Mouse (Mus musculus): ENCODE measurements at regions not wholly inside any gene's neighbourhood (a gene's known extent, or its start where the extent isn't known, plus 50 kb on each side); places are given as distances from the start of the nearest gene placed in this dataset.

- peak; percentile 19 to 34 for DNase-seq
These were observed 81.8 kb upstream of the Inhba start for GRCm38 (mm10) chr13:15929890-15930289.

DNA sequence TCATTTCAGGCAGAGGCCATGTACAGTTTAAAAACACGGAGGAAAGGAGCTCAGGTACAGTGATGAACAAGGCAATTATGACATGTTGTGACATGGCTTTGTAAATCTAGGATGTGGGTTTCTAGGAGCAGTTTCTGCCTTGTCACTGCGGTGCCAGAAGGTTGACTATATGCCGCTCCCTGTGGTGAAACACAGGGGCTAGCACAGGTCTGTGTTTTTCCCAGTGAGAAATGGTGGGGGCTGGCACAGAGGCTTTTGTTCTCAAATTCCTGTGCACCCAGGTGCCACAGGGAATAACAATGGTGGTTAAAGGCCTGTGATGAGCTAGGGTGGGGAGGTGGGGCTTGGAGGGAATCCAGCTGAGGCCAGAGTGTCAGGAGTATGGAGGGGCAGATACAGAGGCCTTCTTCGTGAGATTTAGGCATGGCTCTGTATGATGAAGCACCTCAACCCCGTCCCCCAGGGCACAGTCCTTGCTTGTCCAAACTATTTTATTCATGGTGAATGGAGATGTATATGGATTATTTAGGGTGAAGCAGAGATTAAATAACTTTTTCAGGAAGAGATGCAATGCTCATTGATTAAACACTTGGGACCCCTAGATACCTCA lies 80.0 kb upstream of the Inhba start:
- DNase-seq, result no peak

GRCm38 (mm10) chr13:15935689-15936088 lies 76.0 kb upstream of the Inhba start:
- DNase-seq, result no peak

DNA sequence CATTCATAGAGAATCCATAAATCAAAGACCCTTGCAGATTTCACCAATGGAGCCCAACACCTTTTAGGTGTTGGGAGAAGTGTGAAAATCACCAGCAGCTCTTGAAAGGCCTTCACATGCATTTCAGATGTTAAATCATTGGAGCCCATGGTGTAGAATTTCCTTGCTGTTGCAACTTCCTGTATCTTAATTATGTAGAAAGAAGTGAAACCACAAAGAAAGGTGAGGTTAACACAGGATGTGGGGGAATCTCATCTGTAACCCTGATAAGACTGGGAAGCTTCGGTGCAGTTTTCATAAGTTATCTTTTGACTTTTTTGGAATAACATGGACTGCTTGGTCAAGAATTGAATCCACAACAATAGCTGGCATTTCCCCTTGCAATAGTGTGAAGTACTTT lies 75.5 kb upstream of the Inhba start:
- no peak for DNase-seq

DNA sequence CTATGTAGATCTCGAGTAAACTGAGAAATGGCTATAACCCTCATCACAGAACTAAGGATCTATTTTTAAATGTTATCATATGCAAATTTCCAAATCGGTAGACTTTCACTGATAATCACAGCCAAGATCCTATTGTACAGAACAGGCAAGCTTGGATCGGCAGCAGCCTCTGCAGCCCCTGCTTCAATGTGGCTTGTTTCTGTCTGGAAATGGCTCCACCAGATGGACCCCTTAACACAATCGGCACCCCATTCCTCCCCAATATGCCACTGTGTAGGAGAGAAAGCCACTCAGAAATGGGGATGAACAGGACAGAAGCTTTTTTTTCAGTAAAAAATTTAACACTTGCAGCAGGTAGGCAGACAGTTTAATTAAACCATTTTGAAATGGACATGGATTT lies 61.5 kb upstream of the Inhba start:
- DNase-seq, result no peak

- no peak for DNase-seq
These were observed 60.6 kb upstream of the Inhba start for GRCm38 (mm10) chr13:15950885-15951610.

Measured in adrenal gland, postnatal 36 days (tissue).